Mouse (Mus musculus): Measurements from ENCODE around the gene Gm20390.

The Gm20390 gene

GRCm38 (mm10) chr11:93968005-93968847, at the start of gene Gm20390, which contains the start of gene Nme1:
Gm20390 (minus strand) TSS chr11:93968293.
Nme1 (minus strand) TSS chr11:93968521.
- DNase-seq: peak; percentile 97

GRCm38 (mm10) chr11:94003346-94003745, 35.3 kb upstream of the Gm20390 start:
- no peak for DNase-seq

GRCm38 (mm10) chr11:93999276-93999675, 31.2 kb upstream of the Gm20390 start:
- DNase-seq: no peak

- peak; percentile 45 for DNase-seq
Observed at GRCm38 (mm10) chr11:93997141-93997775, 29.2 kb upstream of the Gm20390 start.

GRCm38 (mm10) chr11:93996306-93997140, 28.4 kb upstream of the Gm20390 start:
- peak; percentile 69 for DNase-seq

GRCm38 (mm10) chr11:93995720-93996305, 27.7 kb upstream of the Gm20390 start, which contains the start of gene Spag9:
Spag9 (plus strand) TSS chr11:93996091.
- peak; percentile 95 for DNase-seq

- DNase-seq: peak; percentile 68
Observed at GRCm38 (mm10) chr11:93995111-93995719, 27.1 kb upstream of the Gm20390 start.

GRCm38 (mm10) chr11:93994531-93994930, 26.4 kb upstream of the Gm20390 start:
- DNase-seq: peak; percentile 20

GRCm38 (mm10) chr11:93988328-93989062, 20.4 kb upstream of the Gm20390 start:
- no peak for DNase-seq

- DNase-seq: no peak
Observed at GRCm38 (mm10) chr11:93987625-93988327, 19.7 kb upstream of the Gm20390 start.

GRCm38 (mm10) chr11:93987026-93987425, 18.9 kb upstream of the Gm20390 start:
- DNase-seq: no peak

- no peak for DNase-seq
Observed at GRCm38 (mm10) chr11:93986298-93986697, 18.2 kb upstream of the Gm20390 start.

- no peak for DNase-seq
Observed at GRCm38 (mm10) chr11:93985265-93985664, 17.2 kb upstream of the Gm20390 start.

- no peak for DNase-seq
Observed at GRCm38 (mm10) chr11:93984619-93985018, 16.5 kb upstream of the Gm20390 start.

GRCm38 (mm10) chr11:93979502-93980049, 11.5 kb upstream of the Gm20390 start:
- no peak for DNase-seq

GRCm38 (mm10) chr11:93972951-93973350, 4.9 kb upstream of the Gm20390 start:
- DNase-seq: no peak

- DNase-seq: no peak
Observed at GRCm38 (mm10) chr11:93969799-93970198, 1.7 kb upstream of the Gm20390 start.

- DNase-seq: no peak
Observed at GRCm38 (mm10) chr11:93969171-93969570, 1.1 kb upstream of the Gm20390 start.

- DNase-seq: no peak
Observed at GRCm38 (mm10) chr11:93968848-93969128, 695 bp upstream of the Gm20390 start.

- DNase-seq: peak; percentile 26
Observed at GRCm38 (mm10) chr11:93967381-93967780, 712 bp downstream of the Gm20390 start.

- DNase-seq: no peak
Observed at GRCm38 (mm10) chr11:93965391-93965790, 2.7 kb downstream of the Gm20390 start.
